Mouse (Mus musculus): Measurements from ENCODE around the gene Serpina3c. TPM values are rescaled to one million over a fixed set of nuclear protein-coding genes. Genes with fewer than 3 reads are reported as not detected.

The Serpina3c gene
- polyA plus RNA-seq, 1 experiment, result 0.31 TPM

DNA sequence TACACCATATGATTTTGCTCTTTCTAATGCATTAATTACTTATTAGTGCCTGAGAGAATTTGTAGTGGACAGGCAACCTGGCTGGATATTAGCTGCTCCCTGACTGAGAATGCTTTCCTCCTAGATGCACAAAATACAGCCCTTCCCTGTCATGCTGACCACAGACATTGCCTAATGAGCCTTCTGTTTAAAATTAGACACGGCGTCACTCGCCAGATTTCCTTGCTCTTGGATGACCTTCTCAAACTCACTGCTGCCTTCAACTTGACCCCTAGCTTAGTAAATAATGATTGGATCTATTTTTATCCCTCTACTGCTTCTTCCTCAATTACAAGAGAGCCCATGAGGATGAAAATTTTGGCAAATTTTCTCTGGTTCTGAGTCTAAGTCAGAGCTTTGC, 21.1 kb upstream of the Serpina3c start:
- no peak overlapping the region for H3K27ac ChIP-seq (ENCODE audit: insufficient read depth, low read length)
- TF ChIP-seq POLR2A (IDR thresholded peaks at IDR 0.05; ENCODE audit: borderline replicate concordance, insufficient read depth, low read length) (no peak), CTCF (IDR thresholded peaks at IDR 0.05; ENCODE audit: borderline replicate concordance, insufficient read depth, low read depth, low read length) (no peak)
- no peaks in the 10 kb centered on the region for H3K4me1 ChIP-seq (ENCODE audit: control insufficient read depth, insufficient read depth, low read length)
- H3K4me3 ChIP-seq (replicated peaks; ENCODE audit: insufficient read depth, low read depth, low read length), result no peak overlapping the region
- no peak for DNase-seq
- WGBS, result 62% methylated on average over 3 of the region's 3 CpGs
- no peaks in the 10 kb centered on the region for H3K27me3 ChIP-seq (ENCODE audit: control insufficient read depth, insufficient read depth, low read length)

DNA sequence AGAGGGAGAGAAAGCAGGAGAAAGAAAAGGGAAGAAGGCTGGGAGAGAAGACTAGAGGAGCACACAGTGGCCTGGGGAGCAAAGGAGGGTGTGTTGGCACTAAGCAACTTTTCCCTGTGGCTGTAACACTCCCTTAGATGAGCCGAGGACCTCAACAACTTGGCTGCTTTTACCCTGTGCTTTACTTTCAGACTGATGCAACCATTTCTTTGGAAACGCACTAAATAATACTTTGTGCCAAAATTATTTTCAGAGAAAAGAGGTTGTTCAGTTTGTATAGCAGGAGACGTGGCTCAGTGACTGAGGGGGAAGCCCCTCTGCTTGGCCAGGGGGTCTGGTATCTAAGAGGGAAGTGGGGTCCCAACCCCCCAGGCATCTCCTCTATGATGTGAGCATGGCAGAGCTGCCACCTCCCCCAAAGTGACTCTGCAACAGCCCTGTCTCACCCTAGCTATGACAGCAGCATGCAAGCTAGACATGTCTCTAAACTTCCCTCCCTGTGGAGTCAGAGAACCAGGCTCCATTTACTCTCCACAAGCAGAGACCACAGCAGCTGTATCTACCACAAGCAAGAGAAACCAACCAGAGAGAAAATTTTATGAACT, 527 bp downstream of the Serpina3c start:
- H3K27ac ChIP-seq (ENCODE audit: insufficient read depth, low read length), result no peak overlapping the region
- H3K4me3 ChIP-seq (replicated peaks; ENCODE audit: insufficient read depth, low read depth, low read length), result no peak overlapping the region
- no peak for DNase-seq
- TF ChIP-seq CTCF (IDR thresholded peaks at IDR 0.05; ENCODE audit: borderline replicate concordance, insufficient read depth, low read depth, low read length) (no peak), POLR2A (IDR thresholded peaks at IDR 0.05; ENCODE audit: borderline replicate concordance, insufficient read depth, low read length) (no peak)
- H3K27me3 ChIP-seq (ENCODE audit: control insufficient read depth, insufficient read depth, low read length), result no peaks in the 10 kb centered on the region; the same call in 1 of the 2 replicates
- H3K4me1 ChIP-seq (ENCODE audit: control insufficient read depth, insufficient read depth, low read length), result no peaks in the 10 kb centered on the region
- 57% methylated on average over 3 of the region's 3 CpGs for WGBS

DNA sequence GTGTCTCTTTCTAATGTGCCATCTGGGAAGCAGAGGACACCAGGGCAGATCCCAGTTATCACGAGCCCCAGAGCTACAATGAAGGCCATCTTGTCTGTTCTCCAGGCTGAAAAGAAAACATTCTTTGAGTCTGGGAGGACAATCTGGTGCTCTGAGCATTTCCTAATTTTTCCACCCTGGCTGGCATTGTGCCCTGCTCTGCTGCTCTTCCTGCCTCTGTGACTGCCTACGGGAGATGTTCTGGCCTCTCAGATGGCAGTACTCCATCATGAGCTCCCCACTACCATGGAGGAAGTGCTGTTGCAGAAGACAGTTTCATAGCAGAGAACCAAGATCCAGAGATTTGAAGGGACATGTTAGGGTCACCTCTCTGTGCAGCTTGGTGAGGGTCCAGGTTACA, 1.7 kb downstream of the Serpina3c start:
- Histone ChIP-seq H3K4me1 (ENCODE audit: control insufficient read depth, insufficient read depth, low read length) (no peaks in the 10 kb centered on the region), H3K4me3 (replicated peaks; ENCODE audit: insufficient read depth, low read depth, low read length) (no peak overlapping the region), H3K27me3 (ENCODE audit: control insufficient read depth, insufficient read depth, low read length) (no peaks in the 10 kb centered on the region; the same call in 1 of the 2 replicates), H3K27ac (ENCODE audit: insufficient read depth, low read length) (no peak overlapping the region)
- peak in 1 of 2 experiments; percentile 9 for DNase-seq
- WGBS, result 19% methylated on average over 2 of the region's 2 CpGs
- TF ChIP-seq POLR2A (IDR thresholded peaks at IDR 0.05; ENCODE audit: borderline replicate concordance, insufficient read depth, low read length), result no peak

DNA sequence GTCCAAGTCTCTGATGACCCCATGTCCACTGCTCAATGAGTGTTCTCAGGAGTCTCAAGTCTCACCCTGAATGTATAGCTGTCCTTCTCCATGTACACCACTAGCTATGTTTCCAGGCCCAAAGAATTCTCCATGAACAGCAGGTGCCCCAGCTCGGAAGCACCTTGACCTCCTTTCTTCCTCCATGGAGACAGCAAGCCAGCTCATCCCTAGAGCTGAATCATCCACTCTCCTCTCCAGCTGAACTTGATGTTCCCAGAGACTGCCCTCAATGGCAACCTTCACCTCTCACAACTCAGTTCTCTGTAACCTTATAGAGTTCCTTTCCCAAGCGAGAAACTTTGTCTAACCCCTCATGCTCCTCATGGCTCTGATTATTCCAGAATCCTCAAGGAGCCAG, 8.1 kb downstream of the Serpina3c start:
- Histone ChIP-seq H3K27me3 (ENCODE audit: control insufficient read depth, insufficient read depth, low read length) (no peaks in the 10 kb centered on the region), H3K4me1 (ENCODE audit: control insufficient read depth, insufficient read depth, low read length) (no peaks in the 10 kb centered on the region), H3K4me3 (replicated peaks; ENCODE audit: insufficient read depth, low read depth, low read length) (no peak overlapping the region), H3K27ac (ENCODE audit: insufficient read depth, low read length) (no peak overlapping the region)
- WGBS, result 86% methylated on average over 2 of the region's 2 CpGs
- DNase-seq, result no peak
- TF ChIP-seq POLR2A (IDR thresholded peaks at IDR 0.05; ENCODE audit: borderline replicate concordance, insufficient read depth, low read length) (no peak), CTCF (IDR thresholded peaks at IDR 0.05; ENCODE audit: borderline replicate concordance, insufficient read depth, low read depth, low read length) (no peak)

DNA sequence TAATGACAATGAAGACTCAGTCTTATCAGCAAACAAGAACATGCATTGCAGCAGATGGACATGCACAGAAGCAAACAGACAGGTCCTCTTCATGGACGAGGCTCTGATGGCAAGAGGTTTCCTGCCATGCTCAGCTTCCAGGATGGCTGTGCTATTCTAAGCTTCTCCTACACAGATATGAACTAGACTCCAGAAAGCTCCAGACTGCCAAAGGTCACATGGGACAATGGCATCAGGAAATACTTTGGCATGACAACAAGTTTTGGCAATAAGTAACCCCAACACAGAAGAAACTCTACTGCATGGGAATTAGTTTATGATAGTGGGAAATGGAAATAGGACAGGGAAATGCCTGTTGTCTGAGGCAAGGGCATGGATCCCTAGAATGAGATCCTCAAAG, 10.4 kb downstream of the Serpina3c start:
- no peak overlapping the region for H3K27ac ChIP-seq (ENCODE audit: insufficient read depth, low read length)
- 73% methylated on average over 1 of the region's 1 CpGs for WGBS
- no peak overlapping the region for H3K4me3 ChIP-seq (replicated peaks; ENCODE audit: insufficient read depth, low read depth, low read length)
- no peaks in the 10 kb centered on the region for H3K27me3 ChIP-seq (ENCODE audit: control insufficient read depth, insufficient read depth, low read length)
- no peak for TF ChIP-seq CTCF (IDR thresholded peaks at IDR 0.05; ENCODE audit: borderline replicate concordance, insufficient read depth, low read depth, low read length)
- no peak for DNase-seq
- H3K4me1 ChIP-seq (ENCODE audit: control insufficient read depth, insufficient read depth, low read length), result no peaks in the 10 kb centered on the region

DNA sequence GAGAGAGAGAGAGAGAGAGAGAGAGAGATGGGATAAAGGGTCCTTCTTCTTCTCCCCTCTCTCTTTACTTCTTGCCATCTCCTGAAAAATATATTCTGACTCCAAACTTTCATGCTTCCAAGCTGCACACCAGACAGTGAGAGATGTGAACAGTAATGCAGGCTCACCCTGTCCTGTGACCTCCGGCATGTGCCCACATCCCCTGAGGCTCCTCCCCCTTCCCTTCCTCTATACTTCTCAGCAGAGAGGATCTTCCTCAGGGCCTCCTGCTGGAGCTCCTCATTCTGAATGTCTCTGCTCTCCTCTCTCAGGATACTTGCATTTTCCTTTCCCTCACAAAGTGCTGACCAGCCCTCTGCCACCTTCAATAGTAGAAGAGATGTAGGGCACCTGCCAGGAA, 11.2 kb downstream of the Serpina3c start:
- H3K4me1 ChIP-seq (ENCODE audit: control insufficient read depth, insufficient read depth, low read length), result no peaks in the 10 kb centered on the region
- no peak for TF ChIP-seq POLR2A (IDR thresholded peaks at IDR 0.05; ENCODE audit: borderline replicate concordance, insufficient read depth, low read length)
- no peak for TF ChIP-seq CTCF (IDR thresholded peaks at IDR 0.05; ENCODE audit: borderline replicate concordance, insufficient read depth, low read depth, low read length)
- no peak for DNase-seq
- no peak overlapping the region for H3K4me3 ChIP-seq (replicated peaks; ENCODE audit: insufficient read depth, low read depth, low read length)
- H3K27me3 ChIP-seq (ENCODE audit: control insufficient read depth, insufficient read depth, low read length), result no peaks in the 10 kb centered on the region
- no peak overlapping the region for H3K27ac ChIP-seq (ENCODE audit: insufficient read depth, low read length)
- 57% methylated on average over 1 of the region's 1 CpGs for WGBS

DNA sequence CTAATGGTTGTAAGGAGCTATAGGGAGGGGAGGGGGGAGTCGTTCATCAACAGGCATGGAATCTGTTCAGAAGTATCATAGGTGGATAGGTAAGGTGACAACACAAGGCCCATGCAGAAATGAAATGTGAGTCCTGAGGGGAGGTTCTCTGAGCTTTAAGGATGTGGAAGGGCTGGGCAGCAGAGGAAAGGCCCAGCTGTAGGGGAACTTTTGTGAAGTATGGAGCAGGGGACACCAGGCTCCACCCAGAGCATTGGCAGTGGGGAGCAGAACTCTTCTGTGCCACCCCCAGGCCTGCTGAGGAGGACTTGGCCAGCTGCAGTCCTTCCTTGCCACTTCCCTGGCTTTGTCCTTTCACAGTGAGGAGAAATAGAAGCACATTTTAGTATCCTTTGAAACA, 12.2 kb downstream of the Serpina3c start:
- Histone ChIP-seq H3K27me3 (ENCODE audit: control insufficient read depth, insufficient read depth, low read length) (no peaks in the 10 kb centered on the region), H3K27ac (ENCODE audit: insufficient read depth, low read length) (no peak overlapping the region), H3K4me3 (replicated peaks; ENCODE audit: insufficient read depth, low read depth, low read length) (no peak overlapping the region), H3K4me1 (ENCODE audit: control insufficient read depth, insufficient read depth, low read length) (no peaks in the 10 kb centered on the region)
- no peak for DNase-seq
- WGBS, result 83% methylated on average over 1 of the region's 1 CpGs
- TF ChIP-seq POLR2A (IDR thresholded peaks at IDR 0.05; ENCODE audit: borderline replicate concordance, insufficient read depth, low read length), result no peak
- TF ChIP-seq CTCF (IDR thresholded peaks at IDR 0.05; ENCODE audit: borderline replicate concordance, insufficient read depth, low read depth, low read length), result no peak

DNA sequence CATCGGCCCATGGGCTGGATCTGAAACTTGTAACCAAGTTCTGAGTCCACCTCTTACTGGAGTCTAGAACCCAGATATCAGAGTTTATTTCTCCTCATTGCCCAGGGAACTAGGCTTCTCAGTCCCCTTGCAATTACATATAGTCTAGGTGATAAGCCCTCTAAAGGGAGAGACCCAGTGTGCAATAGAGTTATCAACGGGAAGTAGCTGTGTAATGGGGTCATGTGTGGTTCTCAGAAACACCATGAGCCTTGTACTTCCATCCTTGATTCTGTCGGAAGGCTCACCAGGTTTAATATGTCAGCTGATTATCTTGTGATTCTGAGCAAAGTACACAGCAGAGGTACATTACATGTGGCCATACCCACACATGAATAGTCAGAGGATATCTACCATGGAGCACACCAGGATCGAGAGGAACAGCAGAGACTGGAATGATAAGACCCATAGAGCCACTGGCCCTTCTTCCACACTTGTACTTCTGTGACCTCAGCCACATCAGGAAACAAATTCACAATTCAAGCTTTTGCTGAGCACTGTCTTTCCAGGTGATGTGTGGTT, 13.0 kb downstream of the Serpina3c start:
- WGBS, result 90% methylated on average over 4 of the region's 4 CpGs
- no peak for DNase-seq
- H3K27ac ChIP-seq (ENCODE audit: insufficient read depth, low read length), result no peak overlapping the region
- no peaks in the 10 kb centered on the region for H3K27me3 ChIP-seq (ENCODE audit: control insufficient read depth, insufficient read depth, low read length)
- TF ChIP-seq POLR2A (IDR thresholded peaks at IDR 0.05; ENCODE audit: borderline replicate concordance, insufficient read depth, low read length), result no peak
- TF ChIP-seq CTCF (IDR thresholded peaks at IDR 0.05; ENCODE audit: borderline replicate concordance, insufficient read depth, low read depth, low read length), result no peak
- H3K4me1 ChIP-seq (ENCODE audit: control insufficient read depth, insufficient read depth, low read length), result no peaks in the 10 kb centered on the region
- H3K4me3 ChIP-seq (replicated peaks; ENCODE audit: insufficient read depth, low read depth, low read length), result no peak overlapping the region
